Mouse (Mus musculus) kidney, embryonic 14.5 days (tissue): ENCODE measurements around the gene Glb1. TPM values are rescaled to one million over a fixed set of nuclear protein-coding genes. Genes with fewer than 3 reads are reported as not detected.
"Not testable (repeated sequence)": the region's sequence is repeated elsewhere in the genome, so short reads cannot be mapped to it uniquely, and the experiment has no call there.

Experiments used
- ATAC-seq: fragments of 200-750 bp; cut with Nextera tagmentation; 2 replicates; pipeline ENCODE4 v1.8.0; 2017; ENCODE audit warnings: moderate number of reproducible peaks, mild to moderate bottlenecking, moderate TSS enrichment, moderate library complexity; ENCODE audit not compliant: low FRiP score, low TSS enrichment
- H3K27ac ChIP-seq: fragments of 300-500 bp; sonication (generic); 2 replicates; pipeline ENCODE4 v1.5.1; 2014; ENCODE audit warnings: low read depth, mild to moderate bottlenecking, low read length, moderate library complexity, mixed read lengths
- H3K27me3 ChIP-seq: fragments of 300-500 bp; sonication (generic); 2 replicates; pipeline ENCODE4 v1.6.1; 2014; ENCODE audit warnings: mild to moderate bottlenecking, low read length; ENCODE audit not compliant: control insufficient read depth, insufficient read depth
- H3K36me3 ChIP-seq: fragments of 300-500 bp; sonication (generic); 2 replicates; pipeline ENCODE4 v1.6.1; 2014; ENCODE audit warnings: low read length, mixed read lengths; ENCODE audit not compliant: control insufficient read depth, insufficient read depth
- H3K4me1 ChIP-seq: fragments of 300-500 bp; sonication (generic); 2 replicates; pipeline ENCODE4 v1.6.1; 2014; ENCODE audit warnings: low read length, mixed read lengths; ENCODE audit not compliant: control insufficient read depth, insufficient read depth
- H3K4me2 ChIP-seq: fragments of 300-500 bp; sonication (generic); replicated peaks from 2 replicates; pipeline ENCODE4 v1.6.1; 2014; ENCODE audit warnings: low read depth, mild to moderate bottlenecking, low read length
- H3K4me3 ChIP-seq: fragments of 300-500 bp; sonication (generic); 2 replicates; pipeline ENCODE4 v1.5.1; 2014; ENCODE audit warnings: mild to moderate bottlenecking, low read length
- H3K9ac ChIP-seq: fragments of 300-500 bp; sonication (generic); 2 replicates; pipeline ENCODE4 v1.6.1; 2014; ENCODE audit warnings: low read depth, mild to moderate bottlenecking, low read length, moderate library complexity
- H3K9me3 ChIP-seq: fragments of 300-500 bp; sonication (generic); 2 replicates; pipeline ENCODE4 v1.6.1; 2016; ENCODE audit warnings: low read length; ENCODE audit not compliant: control insufficient read depth
- WGBS: fragments of 180-500 bp; shearing (Covaris S2); extraction: QIAGEN DNeasy Blood & Tissue Kit; methylation state at CpG from one replicate; pipeline ENCODE4 v1.1.7; 2014; 5-methylcytosine and 5-hydroxymethylcytosine counted together
- polyA plus RNA-seq: library from polyadenylated mRNA; unstranded; fragments of >200 nt; fragmentation: Nextera tagmentation; extraction: Ambion mirVana; gene quantifications from 2 replicates; pipeline ENCODE4 v1.2.1, GENCODE M21; 2014

Glb1 gene
- polyA plus RNA-seq, 1 experiment from 2014 or later = 49.6 TPM

- H3K4me3 ChIP-seq = peak within 1 kb of the TSS; percentile 55
- H3K4me2 ChIP-seq = peak within 1 kb of the TSS; percentile 89
- peaks cover 8% of the 10 kb centered on the region; the same call in 1 of the 2 replicates for H3K36me3 ChIP-seq
- ATAC-seq = peak; percentile 88
- no peaks in the 10 kb centered on the region for H3K27me3 ChIP-seq
- peak within 1 kb of the TSS; percentile 70 for H3K9ac ChIP-seq
- WGBS = 1% methylated on average over 95 of the region's 96 CpGs
- H3K4me1 ChIP-seq = 0 out of 2 replicates have a peak, but pooled peaks cover 7% of the 10 kb centered on the region
- peak within 1 kb of the TSS; percentile 65 for H3K27ac ChIP-seq
- no peaks in the 10 kb centered on the region for H3K9me3 ChIP-seq
These were observed 10.7 kb upstream of the Glb1 start, which contains the start of gene Crtap for GRCm38 (mm10) chr9:114389905-114390748. Crtap (minus strand) TSS chr9:114390675.

GRCm38 (mm10) chr9:114390749-114391075 lies 10.2 kb upstream of the Glb1 start:
- 0 out of 2 replicates have a peak, but pooled peaks cover 7% of the 10 kb centered on the region for H3K4me1 ChIP-seq
- H3K27me3 ChIP-seq = no peaks in the 10 kb centered on the region
- H3K4me2 ChIP-seq = peak overlapping the region; percentile 89
- H3K36me3 ChIP-seq = peaks cover 2% of the 10 kb centered on the region; the same call in 1 of the 2 replicates
- WGBS = 3% methylated on average over 10 of the region's 10 CpGs
- H3K9ac ChIP-seq = peak overlapping the region; percentile 70
- ATAC-seq = no peak
- H3K4me3 ChIP-seq = peak overlapping the region; percentile 55
- no peak overlapping the region for H3K27ac ChIP-seq
- no peaks in the 10 kb centered on the region for H3K9me3 ChIP-seq

DNA sequence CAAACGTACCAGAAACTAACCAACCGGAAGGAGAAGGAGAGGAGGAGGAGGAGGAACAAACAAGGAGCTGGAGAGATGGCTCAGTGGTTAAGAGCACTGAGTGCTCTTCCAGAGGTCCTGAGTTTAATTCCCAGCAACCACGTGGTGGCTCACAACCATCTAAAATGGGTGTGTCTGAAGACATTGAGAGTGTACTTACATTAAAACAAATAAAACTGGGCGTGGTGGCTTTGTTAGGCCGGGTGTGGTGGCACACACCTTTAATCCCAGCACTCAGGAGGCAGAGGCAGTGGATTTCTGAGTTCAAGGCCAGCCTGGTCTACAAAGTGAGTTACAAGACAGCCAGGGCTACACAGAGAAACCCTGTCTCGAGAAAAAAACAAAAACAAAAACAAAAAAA lies 6.7 kb upstream of the Glb1 start:
- H3K27ac ChIP-seq, H3K36me3 ChIP-seq, H3K9me3 ChIP-seq, H3K4me1 ChIP-seq, H3K4me2 ChIP-seq, H3K27me3 ChIP-seq, H3K9ac ChIP-seq, H3K4me3 ChIP-seq, ATAC-seq: not testable (repeated sequence)
- 60% methylated on average over 6 of the region's 6 CpGs for WGBS

DNA sequence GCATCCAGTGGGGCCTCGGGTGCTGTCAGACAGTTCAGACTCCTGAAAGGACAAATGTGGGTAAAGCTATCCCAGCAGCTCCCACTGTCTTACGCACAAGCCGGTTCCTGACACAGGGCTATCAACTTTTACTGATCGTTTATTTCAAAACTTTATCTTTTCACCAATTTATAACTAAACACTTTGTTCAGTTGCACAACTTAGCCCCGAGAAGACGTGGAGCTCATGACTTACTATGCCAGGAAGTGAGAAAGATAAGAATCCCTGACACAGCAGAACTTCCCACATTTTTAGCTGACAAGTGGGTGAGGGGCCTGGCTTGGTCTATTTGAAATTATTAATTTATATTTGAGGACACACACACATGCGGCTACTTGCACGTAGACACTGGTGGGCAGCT lies 6.2 kb upstream of the Glb1 start:
- no peak overlapping the region for H3K4me3 ChIP-seq
- no peak overlapping the region for H3K4me2 ChIP-seq
- H3K27ac ChIP-seq = no peak overlapping the region
- ATAC-seq = no peak
- 74% methylated on average over 8 of the region's 8 CpGs for WGBS
- H3K36me3 ChIP-seq = no peaks in the 10 kb centered on the region
- H3K9ac ChIP-seq = no peak overlapping the region
- no peaks in the 10 kb centered on the region for H3K27me3 ChIP-seq
- no peaks in the 10 kb centered on the region for H3K9me3 ChIP-seq
- no peaks in the 10 kb centered on the region for H3K4me1 ChIP-seq

- H3K4me1 ChIP-seq = no peaks in the 10 kb centered on the region
- no peak overlapping the region for H3K9ac ChIP-seq
- no peaks in the 10 kb centered on the region for H3K27me3 ChIP-seq
- 83% methylated on average over 4 of the region's 4 CpGs for WGBS
- no peak for ATAC-seq
- H3K4me2 ChIP-seq = no peak overlapping the region
- H3K4me3 ChIP-seq = no peak overlapping the region
- no peak overlapping the region for H3K27ac ChIP-seq
- H3K9me3 ChIP-seq = no peaks in the 10 kb centered on the region
- no peaks in the 10 kb centered on the region for H3K36me3 ChIP-seq
These were observed 5.6 kb upstream of the Glb1 start for GRCm38 (mm10) chr9:114395258-114395657.

DNA sequence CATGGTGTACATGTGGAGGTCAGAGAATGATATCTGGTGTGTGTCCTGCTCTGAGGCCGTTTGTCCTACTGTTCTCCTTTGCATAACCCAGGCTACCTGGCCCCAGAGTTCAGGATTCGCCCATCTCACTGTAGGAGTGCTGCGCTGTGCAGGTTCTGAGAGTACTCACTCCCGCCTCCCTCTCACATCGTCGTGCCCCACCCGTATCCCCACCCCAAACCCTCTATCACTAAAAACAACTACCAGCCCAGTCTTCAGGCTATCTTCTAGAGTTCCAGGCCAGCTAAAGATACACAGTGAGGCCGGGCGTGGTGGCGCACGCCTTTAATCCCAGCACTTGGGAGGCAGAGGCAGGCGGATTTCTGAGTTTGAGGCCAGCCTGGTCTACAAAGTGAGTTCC lies 1.2 kb upstream of the Glb1 start:
- H3K27me3 ChIP-seq = no peaks in the 10 kb centered on the region
- H3K27ac ChIP-seq = no peak overlapping the region
- no peaks in the 10 kb centered on the region for H3K9me3 ChIP-seq
- no peak overlapping the region for H3K4me3 ChIP-seq
- no peak overlapping the region for H3K9ac ChIP-seq
- ATAC-seq = no peak
- H3K4me2 ChIP-seq = no peak overlapping the region
- H3K4me1 ChIP-seq = no peaks in the 10 kb centered on the region
- WGBS = 90% methylated on average over 12 of the region's 12 CpGs
- H3K36me3 ChIP-seq = peaks cover 3% of the 10 kb centered on the region; the same call in 1 of the 2 replicates

- H3K4me3 ChIP-seq = peak overlapping the region; percentile 85
- peak overlapping the region; percentile 91 for H3K27ac ChIP-seq
- H3K9me3 ChIP-seq = peaks cover 4% of the 10 kb centered on the region; the same call in 1 of the 2 replicates
- peak; percentile 70 for ATAC-seq
- no peaks in the 10 kb centered on the region for H3K27me3 ChIP-seq
- peak overlapping the region; percentile 91; the same call in 1 of the 2 replicates for H3K9ac ChIP-seq
- 15% methylated on average over 5 of the region's 5 CpGs for WGBS
- no peaks in the 10 kb centered on the region for H3K4me1 ChIP-seq
- peaks cover 11% of the 10 kb centered on the region for H3K36me3 ChIP-seq
- H3K4me2 ChIP-seq = peak overlapping the region; percentile 55
These were observed 308 bp upstream of the Glb1 start for GRCm38 (mm10) chr9:114400588-114400948.

DNA sequence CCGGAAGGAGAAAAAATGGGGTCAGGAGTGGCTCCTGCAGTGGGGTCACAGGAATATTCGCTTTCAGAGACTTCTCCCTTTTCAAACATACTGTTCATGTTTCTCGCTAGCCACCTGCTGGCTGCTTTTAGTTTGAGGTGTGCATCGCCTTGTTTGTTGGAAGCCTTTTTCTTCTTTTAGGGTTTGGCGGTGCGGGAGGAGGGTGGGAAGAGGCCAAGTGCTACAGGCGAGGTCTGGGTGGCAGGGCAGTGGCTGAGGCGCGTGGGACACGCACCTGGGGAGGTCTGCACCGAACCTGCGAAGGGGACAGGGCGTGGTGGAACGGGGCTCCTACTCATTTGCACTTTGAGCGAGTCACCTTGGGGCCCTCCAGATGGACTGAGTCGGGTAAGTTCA lies 807 bp downstream of the Glb1 start:
- 1% methylated on average over 16 of the region's 16 CpGs for whole genome bisulfite sequencing
- peak overlapping the region; percentile 85 for H3K4me3 ChIP-seq
- H3K4me1 ChIP-seq = no peaks in the 10 kb centered on the region
- no peaks in the 10 kb centered on the region for H3K27me3 ChIP-seq
- H3K9ac ChIP-seq = peak overlapping the region; percentile 91
- peak overlapping the region; percentile 55 for H3K4me2 ChIP-seq
- H3K9me3 ChIP-seq = peaks cover 4% of the 10 kb centered on the region; the same call in 1 of the 2 replicates
- peak overlapping the region; percentile 91 for H3K27ac ChIP-seq
- peaks cover 20% of the 10 kb centered on the region for H3K36me3 ChIP-seq
- peak; percentile 13; the same call in 1 of the 2 replicates for ATAC-seq

GRCm38 (mm10) chr9:114407676-114408075 lies 6.8 kb downstream of the Glb1 start:
- Histone ChIP-seq H3K4me2 (no peak overlapping the region), H3K9ac (no peak overlapping the region), H3K36me3 (peaks cover 45% of the 10 kb centered on the region), H3K9me3 (peaks cover 8% of the 10 kb centered on the region; the same call in 1 of the 2 replicates), H3K4me1 (no peaks in the 10 kb centered on the region), H3K27ac (no peak overlapping the region), H3K4me3 (no peak overlapping the region), H3K27me3 (no peaks in the 10 kb centered on the region)
- 95% methylated on average over 2 of the region's 2 CpGs for WGBS
- ATAC-seq = no peak
